Mouse (Mus musculus) frontal cortex, postnatal 10 days (tissue): ENCODE measurements around the gene Tpp2.
A peak's percentile ranks its signal among the peaks of the same experiment; 100 is the strongest.
"Not testable (repeated sequence)": the region's sequence is repeated elsewhere in the genome, so short reads cannot be mapped to it uniquely, and the experiment has no call there.

Experiments
- DNase-seq, 2 experiments: peaks; one replicate each; pipeline ENCODE4 v3.0.0; 2022; ENCODE audit warnings: low spot score in 2 of 2, mixed read lengths in 1 of 2

Gene Tpp2

DNA sequence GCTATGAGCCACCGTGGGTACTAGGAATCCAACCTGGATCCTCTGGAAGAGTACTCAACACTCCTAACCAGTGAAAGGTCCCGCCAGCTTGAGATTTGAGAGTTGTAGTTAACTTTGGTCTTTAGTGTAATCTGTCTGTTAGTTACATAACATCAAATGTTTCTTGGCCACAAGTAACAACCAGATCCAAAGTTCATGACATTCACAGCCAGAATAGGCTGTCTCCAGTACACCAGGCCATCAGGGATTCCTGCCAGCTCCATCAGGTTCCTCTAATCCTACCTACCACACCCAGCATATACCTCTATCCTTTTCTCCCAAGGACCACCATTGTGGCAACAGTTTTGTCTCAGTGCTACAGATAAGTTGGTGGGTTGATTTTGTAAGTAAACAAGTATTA is 82.1 kb downstream of the Tpp2 start:
- DNase-seq: no peak

DNA sequence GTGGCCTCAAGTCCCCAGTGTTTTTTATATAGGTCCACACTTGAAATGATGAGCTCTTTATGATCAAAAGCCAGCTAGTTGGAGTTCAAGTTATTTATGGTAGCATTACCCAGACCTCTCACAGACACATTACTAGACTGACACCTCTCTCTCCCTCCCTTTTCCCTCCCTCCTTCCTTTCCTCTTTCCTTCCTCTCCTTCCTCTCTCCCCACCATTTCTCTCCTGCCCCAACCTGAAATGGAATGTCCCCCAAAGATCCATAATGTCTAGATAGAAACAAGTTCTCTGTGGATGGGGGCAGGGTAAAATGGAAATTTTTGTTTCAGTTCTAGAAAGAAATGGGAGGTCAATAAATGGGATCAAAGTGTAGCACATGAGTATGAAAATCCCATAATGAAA is 86.5 kb downstream of the Tpp2 start, which contains the start of gene Mettl21c:
TSS of gene Mettl21c (minus strand) at position 101 of the 400 bp plus-strand sequence.
- no peak for DNase-seq

DNA sequence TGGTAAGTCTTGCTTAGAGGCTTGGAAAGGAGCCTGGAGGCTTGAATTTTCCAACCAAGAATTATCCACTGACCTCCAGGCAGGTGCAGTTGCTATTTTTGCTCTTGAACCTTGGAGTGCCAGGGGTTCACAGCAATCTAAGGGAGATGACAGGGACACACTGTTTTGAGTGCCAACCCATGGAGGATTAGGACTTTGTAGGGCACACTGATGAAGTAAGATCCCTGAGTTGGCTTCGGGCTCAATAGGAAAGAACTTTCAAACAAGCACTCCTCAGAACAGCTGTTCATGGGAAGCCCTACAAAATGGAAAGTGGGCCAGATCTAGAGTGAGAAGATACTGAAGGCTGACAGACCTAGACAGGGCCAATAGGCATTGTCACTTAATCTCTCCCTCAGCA is 89.2 kb downstream of the Tpp2 start:
- no peak for DNase-seq

DNA sequence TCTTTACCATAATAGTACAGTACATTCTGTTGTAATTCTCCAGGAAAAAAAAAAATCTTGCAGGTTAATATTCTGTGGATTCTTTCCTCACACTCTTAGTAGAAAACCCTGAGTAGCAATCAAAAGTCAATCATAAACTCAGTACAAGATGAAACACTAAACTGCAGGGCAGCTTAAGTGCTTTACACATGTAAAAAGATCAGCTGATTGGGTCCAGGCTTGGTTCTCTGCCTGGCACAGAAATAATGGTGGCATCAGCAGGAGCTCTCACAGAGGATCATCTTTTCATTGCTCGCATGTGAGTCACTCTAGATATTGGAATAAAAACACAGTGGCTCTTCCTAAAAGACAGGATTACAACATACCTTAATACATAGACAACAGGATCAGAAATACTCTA is 94.2 kb downstream of the Tpp2 start:
- DNase-seq: no peak

DNA sequence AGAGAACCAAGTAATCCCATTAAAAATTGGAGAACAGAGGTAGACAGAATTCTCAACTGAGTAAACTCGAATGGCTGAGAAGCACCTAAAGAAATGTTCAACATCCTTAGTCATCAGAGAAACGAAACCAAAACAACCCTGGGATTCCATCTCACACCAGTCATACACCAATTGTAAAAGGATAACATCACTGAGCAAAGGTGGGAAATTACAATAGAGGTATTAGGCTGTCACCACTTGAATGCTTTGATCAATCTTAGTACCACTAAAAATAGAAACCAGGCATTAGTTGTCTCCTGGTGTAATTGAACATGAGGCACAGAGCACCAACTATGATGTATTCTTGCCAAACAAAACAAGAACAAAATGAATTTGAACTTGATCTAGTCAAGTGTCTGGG is 98.8 kb downstream of the Tpp2 start:
- no peak for DNase-seq

DNA sequence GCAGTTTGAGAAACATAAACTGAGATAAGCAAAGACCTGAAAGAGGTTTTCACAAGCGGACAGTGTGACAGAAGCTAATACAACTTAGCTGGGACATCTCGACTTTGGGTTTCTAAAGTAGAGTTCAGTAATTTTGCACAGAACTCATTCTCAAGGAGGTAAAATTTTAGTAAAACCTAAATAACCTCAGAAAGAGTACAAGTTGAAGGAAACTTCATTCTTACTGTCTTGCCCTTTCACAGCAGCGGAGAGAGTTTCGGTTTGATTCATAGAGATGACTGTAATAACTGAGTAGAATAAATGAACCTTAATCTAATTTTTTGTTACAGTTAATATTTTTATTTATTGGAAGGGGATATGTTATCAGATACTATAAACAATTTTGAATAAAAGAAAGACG is 99.5 kb downstream of the Tpp2 start:
- no peak for DNase-seq

DNA sequence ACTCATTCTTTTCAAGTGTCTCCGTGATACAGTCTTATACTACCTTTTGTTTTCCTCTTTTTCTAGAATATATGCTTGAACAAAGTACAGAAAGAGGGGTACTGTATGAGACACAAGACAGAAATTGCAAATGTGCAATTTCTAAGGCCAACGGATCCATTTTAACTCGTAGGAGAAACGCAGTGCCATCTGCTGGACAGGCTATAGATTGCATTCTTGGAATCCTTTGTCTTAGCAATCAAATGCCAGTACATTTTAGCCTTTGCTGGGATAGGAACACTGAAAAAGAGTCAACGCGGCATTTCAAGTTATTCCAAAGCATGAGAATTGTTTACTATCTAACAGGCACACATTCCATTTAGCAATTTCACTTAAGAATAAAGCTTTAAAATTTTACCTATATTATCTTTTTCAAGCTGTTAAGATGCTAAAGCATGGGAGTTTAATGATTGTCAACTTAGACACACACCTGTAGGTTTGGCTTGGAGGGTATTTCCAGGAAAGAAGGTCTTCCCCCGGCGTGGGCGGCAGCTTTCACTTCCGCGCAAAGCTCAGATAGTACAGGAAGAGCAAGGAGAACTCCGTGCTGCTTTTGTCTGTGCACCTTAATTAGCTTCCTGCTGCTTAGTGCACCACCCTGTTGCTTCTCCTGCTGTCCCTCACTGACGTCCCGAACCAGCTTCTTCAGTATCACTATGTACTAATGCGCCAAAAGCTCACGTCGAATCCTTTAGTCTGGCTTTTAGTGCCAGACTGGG is 108.5 kb downstream of the Tpp2 start:
- peak; percentile 7 to 38 for DNase-seq

DNA sequence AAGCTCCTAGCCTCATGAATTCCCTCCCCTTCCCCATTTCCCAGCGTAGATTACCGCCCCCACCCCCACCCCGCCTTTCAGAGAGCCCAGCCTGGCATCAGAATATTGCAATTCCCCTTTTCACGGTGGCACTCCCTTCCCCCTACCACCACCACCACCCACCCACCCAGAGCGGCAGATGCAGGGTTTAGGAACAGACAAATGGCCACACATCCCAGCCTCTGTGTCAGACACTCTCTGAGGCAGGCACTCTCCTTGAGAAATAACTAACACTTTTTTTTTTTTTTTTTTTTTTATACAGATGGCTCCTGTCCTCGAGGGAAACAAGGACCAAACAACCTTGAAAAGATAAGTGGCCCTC is 109.1 kb downstream of the Tpp2 start:
- DNase-seq: no peak

DNA sequence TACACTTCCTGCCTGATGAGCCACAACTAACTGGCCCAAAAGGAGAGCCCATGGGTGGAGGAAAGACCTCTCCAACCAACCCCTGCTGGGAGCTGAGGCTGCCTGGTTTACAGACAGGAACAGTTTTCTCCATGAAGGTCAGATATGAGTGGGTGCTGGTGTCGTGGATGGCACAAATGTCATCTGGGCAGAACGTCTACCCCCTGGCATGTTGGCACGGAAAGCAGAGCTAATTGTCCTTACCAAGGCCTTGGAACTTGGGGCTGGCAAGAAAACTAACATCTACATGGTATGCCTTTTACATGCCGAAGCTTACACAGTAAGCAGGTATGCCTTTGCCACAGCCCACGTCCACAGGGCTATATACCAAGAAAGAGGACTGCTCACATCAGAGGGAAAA is 112.2 kb downstream of the Tpp2 start:
- DNase-seq: not testable (repeated sequence)

DNA sequence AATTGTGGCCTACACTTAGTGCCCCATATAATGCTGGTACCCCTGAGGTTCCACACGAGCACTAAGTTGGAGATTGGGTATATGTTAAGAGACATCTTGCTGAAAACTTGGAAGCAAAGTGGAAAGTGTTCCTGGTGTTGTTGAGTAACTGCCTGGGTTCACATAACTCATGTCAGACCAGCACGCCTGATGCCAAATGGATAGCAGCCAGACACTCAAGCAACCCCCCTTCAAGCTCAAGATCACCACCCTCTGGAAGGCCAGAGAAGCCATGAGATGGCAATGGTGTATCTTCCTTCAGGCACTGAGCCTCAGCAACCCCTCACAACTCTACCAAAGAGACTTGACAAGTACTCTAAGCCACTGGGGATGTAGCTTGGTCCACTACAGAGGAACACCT is 113.1 kb downstream of the Tpp2 start:
- DNase-seq: no peak
